Mouse (Mus musculus) brain, embryonic 14.5 days (tissue): Measurements from ENCODE around the gene Neurl1a.

ENCODE experiments used
- CTCF ChIP-seq: fragments of 200-500 bp; IDR thresholded peaks from 2 replicates; pipeline ENCODE4 v1.5.1; 2012; ENCODE audit warnings: inconsistent platforms, mild to moderate bottlenecking, moderate library complexity, borderline replicate concordance; ENCODE audit not compliant: insufficient read depth, insufficient read length; ENCODE audit errors: extremely low read depth
- POLR2A ChIP-seq: fragments of 200-500 bp; IDR thresholded peaks from 2 replicates; pipeline ENCODE4 v1.6.1; 2012; ENCODE audit warnings: mild to moderate bottlenecking, inconsistent platforms, borderline replicate concordance; ENCODE audit not compliant: poor library complexity, insufficient read depth, insufficient read length, severe bottlenecking; ENCODE audit errors: extremely low read depth

GRCm38 (mm10) chr19:47219622-47220021 is 41.0 kb downstream of the Neurl1a start:
- TF ChIP-seq CTCF (no peak), POLR2A (no peak)
